8 mouse cellular contexts compared by ENCODE assay signal in genomic region chr10:81559163-81559626, GRCm38 (mm10). TPM values are rescaled to one million over a fixed set of nuclear protein-coding genes. Genes with fewer than 3 reads are reported as not detected.
A peak's percentile ranks its signal among the peaks of the same experiment; 100 is the strongest.
DNase-seq lines count a peak whose midpoint lies in the region; ATAC-seq and TF ChIP-seq lines count a peak whose summit lies in the region.

Aes (plus strand) TSS chr10:81559488.

- H3K9me3 ChIP-seq in embryonic facial prominence, embryonic 15.5 days (replicated peaks): no peaks in the 10 kb centered on the region
- H3K9me3 ChIP-seq in heart, embryonic 10.5 days: no peaks in the 10 kb centered on the region
- no peaks in the 10 kb centered on the region for H3K9me3 ChIP-seq in liver, embryonic 11.5 days (ENCODE audit: control insufficient read depth, low read length)
- H3K9me3 ChIP-seq in stomach, postnatal 0 days (ENCODE audit: control insufficient read depth, low read length): no peaks in the 10 kb centered on the region

- peaks cover 42% of the 10 kb centered on the region for H3K4me1 ChIP-seq in embryonic facial prominence, embryonic 15.5 days
- H3K4me1 ChIP-seq in heart, embryonic 10.5 days: peaks cover 45% of the 10 kb centered on the region
- peaks cover 34% of the 10 kb centered on the region for H3K4me1 ChIP-seq in liver, embryonic 11.5 days (replicated peaks; ENCODE audit: control insufficient read depth, insufficient read depth, low read length)
- peaks cover 7% of the 10 kb centered on the region; the same call in 1 of the 2 replicates for H3K4me1 ChIP-seq in stomach, postnatal 0 days (replicated peaks; ENCODE audit: control insufficient read depth, insufficient read depth)

- peak; percentile 58 for TF ChIP-seq POLR2A in myocyte (IDR thresholded peaks at IDR 0.05; ENCODE audit: insufficient read length, low read depth)

- WGBS in embryonic facial prominence, embryonic 15.5 days: 2% methylated on average over 10 of the region's 53 CpGs
- WGBS in heart, embryonic 10.5 days: under 1% methylated on average over 49 of the region's 53 CpGs
- WGBS in liver, embryonic 11.5 days: under 1% methylated on average over 47 of the region's 53 CpGs
- 1% methylated on average over 31 of the region's 53 CpGs for WGBS in stomach, postnatal 0 days

- no peaks in the 10 kb centered on the region for H3K27me3 ChIP-seq in embryonic facial prominence, embryonic 15.5 days
- H3K27me3 ChIP-seq in heart, embryonic 10.5 days (ENCODE audit: insufficient read depth, poor library complexity, severe bottlenecking): no peaks in the 10 kb centered on the region
- no peaks in the 10 kb centered on the region for H3K27me3 ChIP-seq in liver, embryonic 11.5 days (replicated peaks; ENCODE audit: control insufficient read depth, insufficient read depth, low read length)
- H3K27me3 ChIP-seq in myocyte (ENCODE audit: control insufficient read depth, insufficient read depth, insufficient read length): no peaks in the 10 kb centered on the region
- H3K27me3 ChIP-seq in stomach, postnatal 0 days (ENCODE audit: control insufficient read depth, insufficient read depth, low read length): no peaks in the 10 kb centered on the region

- H3ac ChIP-seq in myocyte (ENCODE audit: control insufficient read depth, insufficient read length): peak within 1 kb of the TSS; percentile 31

- peak within 1 kb of the TSS; percentile 86 for H3K4me2 ChIP-seq in embryonic facial prominence, embryonic 15.5 days (replicated peaks)
- H3K4me2 ChIP-seq in liver, embryonic 11.5 days: peak within 1 kb of the TSS; percentile 97
- peak within 1 kb of the TSS; percentile 73 for H3K4me2 ChIP-seq in myocyte (ENCODE audit: low read depth)
- H3K4me2 ChIP-seq in stomach, postnatal 0 days (replicated peaks; ENCODE audit: low read depth): peak within 1 kb of the TSS; percentile 90

- peak; percentile 61 for DNase-seq in A20 (ENCODE audit: low read depth, low spot score)
- peak; percentile 88 for DNase-seq in adrenal gland, adult 8-10 months
- DNase-seq in heart, embryonic 10.5 days (ENCODE audit: low spot score): no peak
- DNase-seq in kidney, adult 9 months: peak; percentile 84
- DNase-seq in liver, embryonic 11.5 days (ENCODE audit: low spot score): peak; percentile 62
- peak; percentile 89 for DNase-seq in stomach, postnatal 0 days (ENCODE audit: low spot score)

- H3K4me3 ChIP-seq in embryonic facial prominence, embryonic 15.5 days (replicated peaks): peak within 1 kb of the TSS; percentile 80
- H3K4me3 ChIP-seq in heart, embryonic 10.5 days: peak within 1 kb of the TSS; percentile 91
- peak within 1 kb of the TSS; percentile 90 for H3K4me3 ChIP-seq in liver, embryonic 11.5 days (ENCODE audit: low read depth, low read length)
- peak within 1 kb of the TSS; percentile 98 for H3K4me3 ChIP-seq in myocyte
- H3K4me3 ChIP-seq in stomach, postnatal 0 days (ENCODE audit: low read depth, low read length): peak within 1 kb of the TSS; percentile 86

- peaks cover 8% of the 10 kb centered on the region; the same call in 1 of the 2 replicates for H3K36me3 ChIP-seq in embryonic facial prominence, embryonic 15.5 days
- H3K36me3 ChIP-seq in heart, embryonic 10.5 days: peaks cover 32% of the 10 kb centered on the region
- H3K36me3 ChIP-seq in liver, embryonic 11.5 days (ENCODE audit: control insufficient read depth, insufficient read depth, low read length): peaks cover 7% of the 10 kb centered on the region
- H3K36me3 ChIP-seq in myocyte (ENCODE audit: control insufficient read depth, insufficient read depth): no peaks in the 10 kb centered on the region
- no peaks in the 10 kb centered on the region; the same call in 1 of the 2 replicates for H3K36me3 ChIP-seq in stomach, postnatal 0 days (ENCODE audit: control insufficient read depth, insufficient read depth, low read length)

- no peak for TF ChIP-seq EP300 in stomach, postnatal 0 days (optimal IDR thresholded peaks at IDR 0.05)

- peak; percentile 20; the same call in 1 of the 2 replicates for ATAC-seq in embryonic facial prominence, embryonic 15.5 days (ENCODE audit: insufficient number of reproducible peaks, low FRiP score, low TSS enrichment, low read depth)
- peak; percentile 59 for ATAC-seq in liver, embryonic 11.5 days (replicated peaks; ENCODE audit: low FRiP score)
- ATAC-seq in stomach, postnatal 0 days (ENCODE audit: low FRiP score, low TSS enrichment): peak; percentile 74

- H3K27ac ChIP-seq in embryonic facial prominence, embryonic 15.5 days (replicated peaks): peak within 1 kb of the TSS; percentile 92
- H3K27ac ChIP-seq in heart, embryonic 10.5 days: peak within 1 kb of the TSS; percentile 98
- H3K27ac ChIP-seq in liver, embryonic 11.5 days (ENCODE audit: low read depth, low read length): peak within 1 kb of the TSS; percentile 85
- H3K27ac ChIP-seq in stomach, postnatal 0 days (replicated peaks): peak within 1 kb of the TSS; percentile 90

- no peak for TF ChIP-seq CTCF in stomach, postnatal 0 days (IDR thresholded peaks at IDR 0.05; ENCODE audit: low read depth)

- peaks cover 25% of the 10 kb centered on the region for H3K79me2 ChIP-seq in myocyte (ENCODE audit: control insufficient read depth, insufficient read depth)

- peak within 1 kb of the TSS; percentile 87 for H3K9ac ChIP-seq in embryonic facial prominence, embryonic 15.5 days
- H3K9ac ChIP-seq in liver, embryonic 11.5 days (ENCODE audit: low read depth, low read length): peak within 1 kb of the TSS; percentile 93
- peak within 1 kb of the TSS; percentile 94 for H3K9ac ChIP-seq in stomach, postnatal 0 days (ENCODE audit: low read length)

TF ChIP-seq in myocyte, 11 proteins besides CTCF, POLR2A, EP300 and RAD21:
- TF ChIP-seq MYOD1 (IDR thresholded peaks at IDR 0.05; ENCODE audit: control insufficient read depth in 1 of 3, insufficient read length in 2 of 3, low read depth in 2 of 3) (peak in 1 of 3 experiments; percentile 82), CEBPB (IDR thresholded peaks at IDR 0.05; ENCODE audit: insufficient read depth, poor library complexity, severe bottlenecking) (no peak), TCF3 (IDR thresholded peaks at IDR 0.05; ENCODE audit: insufficient read length, low read depth) (peak; percentile 17), REST (IDR thresholded peaks at IDR 0.05; ENCODE audit: insufficient read depth, insufficient read length) (no peak), POLR2AphosphoS2 (IDR thresholded peaks at IDR 0.05; ENCODE audit: insufficient read length, low read depth) (peak; percentile 60), SRF (IDR thresholded peaks at IDR 0.05; ENCODE audit: control insufficient read depth, insufficient read length, low read depth) (no peak), MYOG (IDR thresholded peaks at IDR 0.05; ENCODE audit: control insufficient read depth in 1 of 3, insufficient read depth in 1 of 3, insufficient read length in 2 of 3, low read depth in 2 of 3) (peak in 2 of 3 experiments; percentile 40 to 51)

RNA-seq across cellular contexts. Expression of gene Aes, which starts in this region (rescaled TPM):
- total RNA-seq in adrenal gland, adult 8-10 months (2022): 1,000 to 10,000 TPM in 3 of 4 experiments, 100 to 1,000 TPM in 1; 989 to 1,424 (median 1,166) TPM
- polyA plus RNA-seq in embryonic facial prominence, embryonic 15.5 days (2015; fragmentation: Nextera tagmentation; extraction: Ambion mirVana): 642 and 649 TPM in 2 replicates
- polyA plus RNA-seq in heart, embryonic 10.5 days (2016; fragmentation: Nextera tagmentation; extraction: Ambion mirVana): 467 and 523 TPM in 2 replicates
- polyA plus RNA-seq in liver, embryonic 11.5 days (2014; fragmentation: Nextera tagmentation; extraction: Ambion mirVana): 213 and 229 TPM in 2 replicates
- polyA plus RNA-seq in myocyte (2012; fragmentation: generic; extraction: Trizol): 639 TPM
- polyA plus RNA-seq in stomach, postnatal 0 days (2015; fragmentation: Nextera tagmentation; extraction: Ambion mirVana): 429 and 495 TPM in 2 replicates

Comparison
In these comparisons a context has a peak if more than half of its experiments do, and no peak if none do; other contexts are left out.
1. ATAC-seq: peak in every context shown above with its lines; median percentile 74 in stomach, postnatal 0 days; 59 in liver, embryonic 11.5 days; 20 in embryonic facial prominence, embryonic 15.5 days.